Mouse (Mus musculus) spleen, adult 2 months (tissue): Measurements from ENCODE around the gene Zbtb8a.

Experiments used
- CTCF ChIP-seq: fragments of 200-500 bp; IDR thresholded peaks from 2 replicates; pipeline ENCODE4 v1.5.1; 2011; ENCODE audit warnings: mild to moderate bottlenecking, inconsistent platforms; ENCODE audit not compliant: insufficient read depth, insufficient read length, insufficient replicate concordance; ENCODE audit errors: extremely low read depth
- POLR2A ChIP-seq: fragments of 200-500 bp; IDR thresholded peaks from 2 replicates; pipeline ENCODE4 v1.6.1; 2011; ENCODE audit warnings: low read depth, low read length, inconsistent platforms

DNA sequence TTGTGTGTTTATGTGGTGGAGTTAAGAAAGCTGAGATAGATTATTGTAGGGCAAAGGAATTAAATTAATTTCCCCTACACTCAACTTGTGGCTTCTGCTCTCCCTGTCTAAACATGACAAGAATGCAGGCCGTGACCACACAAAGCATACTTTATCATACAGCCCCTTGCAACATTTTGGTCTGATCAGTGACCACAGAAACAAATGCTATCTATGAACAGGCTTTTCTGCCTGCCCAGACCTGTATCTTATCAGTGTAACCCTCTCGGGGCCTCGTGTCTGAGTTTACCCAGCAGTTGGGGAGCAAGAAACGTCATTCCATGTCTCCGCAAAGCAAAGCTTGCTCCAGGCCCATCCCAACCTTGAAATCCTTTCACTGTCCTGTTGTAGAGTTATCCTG lies 38.6 kb upstream of the Zbtb8a start:
- TF ChIP-seq POLR2A (no peak), CTCF (no peak)
